Mouse (Mus musculus): ENCODE results near the gene Egln1. TPM values are rescaled to one million over a fixed set of nuclear protein-coding genes. Genes with fewer than 3 reads are reported as not detected.

The Egln1 gene
- polyA plus RNA-seq, 1 experiment from 2014 or later: 5.1 TPM

DNA sequence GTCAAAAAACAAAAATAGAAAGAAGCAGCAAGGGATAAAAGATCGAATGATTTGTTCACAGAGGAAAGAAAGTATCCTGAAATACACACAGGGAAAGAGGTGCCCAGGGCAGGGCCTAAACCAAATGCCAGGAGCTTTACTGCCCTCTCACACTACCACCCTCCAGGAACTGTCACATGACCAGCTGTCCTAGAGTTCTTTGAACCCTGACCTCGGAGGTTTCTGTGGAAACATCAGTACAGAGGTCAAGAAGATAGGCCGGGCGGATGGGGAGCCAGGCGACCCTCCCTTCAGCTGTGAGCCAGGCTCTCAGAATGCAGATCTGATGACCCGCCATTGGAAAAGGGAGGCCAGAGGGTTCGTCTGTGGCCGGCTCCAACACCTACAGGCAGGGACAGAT is 24.1 kb upstream of the Egln1 start:
- no peak overlapping the region for H3K4me3 ChIP-seq (ENCODE audit: low read depth, low read length)
- 53% methylated on average over 8 of the region's 8 CpGs for whole genome bisulfite sequencing (ENCODE audit: insufficient replicate concordance)
- H3K36me3 ChIP-seq (ENCODE audit: control insufficient read depth, insufficient read depth): no peaks in the 10 kb centered on the region
- no peak overlapping the region for H3K4me2 ChIP-seq (ENCODE audit: low read depth, low read length)
- no peak overlapping the region for H3K9ac ChIP-seq (ENCODE audit: low read depth, low read length)
- no peak for ATAC-seq (ENCODE audit: low read depth)
- no peak overlapping the region for H3K27ac ChIP-seq (ENCODE audit: low read length)
- H3K4me1 ChIP-seq (ENCODE audit: control insufficient read depth, low read depth, low read length): no peaks in the 10 kb centered on the region; the same call in 1 of the 2 replicates
- no peaks in the 10 kb centered on the region for H3K27me3 ChIP-seq (ENCODE audit: control insufficient read depth, insufficient read depth, low read depth, low read length)
- H3K9me3 ChIP-seq (replicated peaks; ENCODE audit: control insufficient read depth, low read length): no peaks in the 10 kb centered on the region

DNA sequence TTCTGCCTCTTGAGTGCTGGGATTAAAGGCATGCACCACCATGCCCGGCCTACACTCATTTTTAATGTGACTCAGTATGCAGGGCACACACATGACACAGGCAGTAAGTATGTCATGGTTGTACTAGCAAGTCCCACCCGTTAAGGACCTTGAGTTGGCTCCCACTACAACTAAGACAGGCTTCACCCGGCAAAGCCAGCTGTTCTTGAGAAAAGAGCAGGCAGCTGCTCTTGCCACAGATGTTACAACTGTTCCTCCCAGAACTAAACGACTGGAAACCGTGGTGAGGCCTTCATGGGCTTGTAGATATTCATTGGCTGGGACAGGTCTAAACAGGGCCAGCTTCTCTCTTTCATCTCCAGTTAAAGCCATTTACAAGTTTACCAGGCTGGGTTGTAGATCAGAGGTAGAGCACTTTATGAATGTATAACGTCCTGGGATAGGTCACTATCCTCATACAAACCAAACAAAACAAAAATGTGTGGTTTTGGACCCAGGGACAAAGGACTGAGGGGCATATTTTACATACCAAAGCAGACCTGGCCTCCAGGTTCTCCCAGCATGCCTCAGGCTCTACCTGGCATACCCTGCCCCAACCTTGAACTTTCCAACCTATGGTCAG is 21.3 kb upstream of the Egln1 start:
- Histone ChIP-seq H3K9me3 (replicated peaks; ENCODE audit: control insufficient read depth, low read length) (no peaks in the 10 kb centered on the region), H3K4me1 (ENCODE audit: control insufficient read depth, low read depth, low read length) (no peaks in the 10 kb centered on the region; the same call in 1 of the 2 replicates), H3K4me2 (ENCODE audit: low read depth, low read length) (no peak overlapping the region), H3K36me3 (ENCODE audit: control insufficient read depth, insufficient read depth) (no peaks in the 10 kb centered on the region), H3K9ac (ENCODE audit: low read depth, low read length) (no peak overlapping the region), H3K27ac (ENCODE audit: low read length) (no peak overlapping the region), H3K4me3 (ENCODE audit: low read depth, low read length) (no peak overlapping the region), H3K27me3 (ENCODE audit: control insufficient read depth, insufficient read depth, low read depth, low read length) (no peaks in the 10 kb centered on the region)
- WGBS (ENCODE audit: insufficient replicate concordance): 48% methylated on average over 6 of the region's 6 CpGs
- ATAC-seq (ENCODE audit: low read depth): no peak

DNA sequence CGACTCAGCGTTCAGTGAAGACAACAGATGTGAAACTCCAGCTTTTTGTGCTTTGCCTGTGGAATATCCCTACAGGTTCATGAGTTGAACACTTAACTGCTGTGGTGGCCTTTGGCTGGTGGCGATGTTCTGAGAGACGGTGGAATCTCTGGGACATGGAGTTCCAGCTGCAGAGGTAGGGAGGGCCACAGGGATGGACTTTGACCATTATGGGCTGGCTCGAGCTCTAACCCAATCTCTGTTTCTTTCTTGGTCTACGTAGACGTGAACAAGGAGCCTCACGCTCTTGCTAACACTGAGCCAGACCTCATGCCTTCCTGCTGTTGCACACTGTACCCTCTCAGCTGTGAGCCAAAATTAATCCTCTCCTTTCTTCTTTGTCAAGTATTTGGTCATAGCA is 15.8 kb upstream of the Egln1 start:
- ATAC-seq (ENCODE audit: low read depth): no peak
- H3K9ac ChIP-seq (ENCODE audit: low read depth, low read length): no peak overlapping the region
- no peaks in the 10 kb centered on the region for H3K9me3 ChIP-seq (replicated peaks; ENCODE audit: control insufficient read depth, low read length)
- no peaks in the 10 kb centered on the region; the same call in none of the 2 replicates for H3K4me1 ChIP-seq (ENCODE audit: control insufficient read depth, low read depth, low read length)
- no peaks in the 10 kb centered on the region for H3K36me3 ChIP-seq (ENCODE audit: control insufficient read depth, insufficient read depth)
- H3K4me2 ChIP-seq (ENCODE audit: low read depth, low read length): no peak overlapping the region
- 76% methylated on average over 8 of the region's 8 CpGs for WGBS (ENCODE audit: insufficient replicate concordance)
- H3K27ac ChIP-seq (ENCODE audit: low read length): no peak overlapping the region
- no peak overlapping the region for H3K4me3 ChIP-seq (ENCODE audit: low read depth, low read length)
- no peaks in the 10 kb centered on the region for H3K27me3 ChIP-seq (ENCODE audit: control insufficient read depth, insufficient read depth, low read depth, low read length)

DNA sequence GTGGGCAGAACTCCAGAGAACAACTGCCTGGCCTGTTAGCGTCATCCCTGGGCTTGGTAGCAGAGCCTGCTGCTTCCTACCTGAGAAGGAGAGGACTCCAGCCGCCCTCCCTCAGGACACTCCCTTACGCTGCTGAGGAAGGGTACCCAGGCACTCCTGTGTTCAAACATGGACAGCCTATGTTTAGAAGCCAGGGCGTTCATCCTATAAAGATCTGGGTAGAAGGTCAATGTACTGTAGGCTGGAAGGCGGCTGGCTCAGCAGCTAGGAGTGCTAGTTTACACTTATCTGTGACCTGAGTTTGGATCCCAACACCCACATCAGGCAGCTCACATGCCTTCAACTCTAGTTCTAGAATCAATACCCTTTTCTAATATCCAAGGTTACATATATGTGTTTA is 14.1 kb upstream of the Egln1 start:
- Histone ChIP-seq H3K4me2 (ENCODE audit: low read depth, low read length) (no peak overlapping the region), H3K4me1 (ENCODE audit: control insufficient read depth, low read depth, low read length) (no peaks in the 10 kb centered on the region; the same call in none of the 2 replicates), H3K27ac (ENCODE audit: low read length) (no peak overlapping the region), H3K9ac (ENCODE audit: low read depth, low read length) (no peak overlapping the region), H3K36me3 (ENCODE audit: control insufficient read depth, insufficient read depth) (no peaks in the 10 kb centered on the region), H3K9me3 (replicated peaks; ENCODE audit: control insufficient read depth, low read length) (no peaks in the 10 kb centered on the region), H3K4me3 (ENCODE audit: low read depth, low read length) (no peak overlapping the region), H3K27me3 (ENCODE audit: control insufficient read depth, insufficient read depth, low read depth, low read length) (no peaks in the 10 kb centered on the region)
- WGBS (ENCODE audit: insufficient replicate concordance): 66% methylated on average over 5 of the region's 5 CpGs
- ATAC-seq (ENCODE audit: low read depth): 0 out of 2 replicates have a peak, but pooled peaks have one; percentile 32

DNA sequence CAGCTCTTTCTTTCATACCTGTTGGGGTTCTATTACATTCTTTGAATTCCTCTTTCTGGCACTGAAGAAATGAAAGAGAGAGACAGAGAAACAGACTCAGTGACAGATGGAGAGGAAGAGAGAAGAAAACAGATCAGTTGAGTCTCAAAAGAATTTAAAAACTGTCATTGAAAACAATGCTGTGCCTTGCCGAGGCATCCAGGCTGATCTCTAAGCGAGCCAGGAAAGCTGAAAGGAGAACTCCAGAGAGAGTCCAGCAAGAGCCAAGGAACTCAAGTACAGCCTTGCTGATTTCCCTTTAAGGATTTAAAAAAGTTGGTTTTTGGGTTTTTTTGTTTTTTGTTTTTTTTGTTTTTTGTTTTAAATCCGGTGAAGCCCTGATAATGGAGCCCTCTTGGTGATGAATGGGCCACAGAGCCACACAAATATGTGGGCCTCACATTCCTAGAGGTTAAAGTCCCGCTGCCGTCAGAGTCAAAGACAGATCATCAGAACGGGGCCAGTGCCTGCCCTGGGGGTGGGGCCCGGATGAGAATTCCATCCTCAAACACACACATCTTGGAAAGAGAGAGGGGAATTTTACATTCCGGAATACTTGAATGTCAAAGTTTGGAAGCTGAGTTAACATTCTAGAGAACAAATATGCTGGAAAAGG is 11.2 kb upstream of the Egln1 start:
- no peaks in the 10 kb centered on the region for H3K36me3 ChIP-seq (ENCODE audit: control insufficient read depth, insufficient read depth)
- WGBS (ENCODE audit: insufficient replicate concordance): 44% methylated on average over 8 of the region's 8 CpGs
- H3K9me3 ChIP-seq (replicated peaks; ENCODE audit: control insufficient read depth, low read length): no peaks in the 10 kb centered on the region
- ATAC-seq (ENCODE audit: low read depth): no peak
- H3K4me3 ChIP-seq (ENCODE audit: low read depth, low read length): no peak overlapping the region
- no peak overlapping the region for H3K4me2 ChIP-seq (ENCODE audit: low read depth, low read length)
- no peak overlapping the region for H3K27ac ChIP-seq (ENCODE audit: low read length)
- no peaks in the 10 kb centered on the region; the same call in none of the 2 replicates for H3K4me1 ChIP-seq (ENCODE audit: control insufficient read depth, low read depth, low read length)
- H3K27me3 ChIP-seq (ENCODE audit: control insufficient read depth, insufficient read depth, low read depth, low read length): no peaks in the 10 kb centered on the region
- H3K9ac ChIP-seq (ENCODE audit: low read depth, low read length): no peak overlapping the region

DNA sequence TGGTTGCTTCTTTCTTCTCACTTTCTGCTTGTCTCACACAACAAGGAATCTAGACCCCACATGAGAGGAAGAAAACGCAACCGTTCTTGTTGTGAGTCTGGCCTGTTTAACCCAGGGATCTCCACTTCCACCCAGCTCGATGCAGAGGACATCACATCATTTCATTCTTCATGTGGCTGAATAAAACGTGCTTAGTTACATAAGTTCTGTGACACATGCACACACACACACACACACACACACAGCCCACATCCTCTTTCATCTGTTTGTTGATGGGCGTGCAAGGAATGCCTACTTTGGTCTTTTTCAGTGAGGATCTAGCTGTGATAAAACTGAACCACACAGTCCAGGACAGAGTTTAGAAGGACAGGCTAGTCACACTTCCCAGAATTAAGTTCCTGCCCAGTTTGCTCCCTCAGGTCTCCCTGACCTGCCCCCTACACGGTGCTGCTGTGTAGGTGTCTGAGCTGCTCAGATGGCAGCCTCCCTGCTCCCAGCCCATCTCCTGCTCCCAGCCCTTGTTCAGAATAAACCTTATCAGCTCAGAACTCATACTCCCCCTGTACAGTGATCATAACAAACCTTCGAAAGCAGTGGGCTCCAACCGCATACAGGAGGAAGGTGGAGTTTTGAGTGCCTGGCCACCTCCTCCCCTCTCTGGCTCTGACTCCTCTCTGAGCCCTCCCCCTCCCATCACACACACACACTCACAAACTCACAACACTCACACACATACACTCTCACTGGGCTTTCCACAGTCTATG is 10.5 kb upstream of the Egln1 start:
- Histone ChIP-seq H3K9ac (ENCODE audit: low read depth, low read length) (no peak overlapping the region), H3K27ac (ENCODE audit: low read length) (no peak overlapping the region), H3K36me3 (ENCODE audit: control insufficient read depth, insufficient read depth) (no peaks in the 10 kb centered on the region), H3K4me2 (ENCODE audit: low read depth, low read length) (no peak overlapping the region), H3K4me1 (ENCODE audit: control insufficient read depth, low read depth, low read length) (no peaks in the 10 kb centered on the region; the same call in none of the 2 replicates), H3K27me3 (ENCODE audit: control insufficient read depth, insufficient read depth, low read depth, low read length) (no peaks in the 10 kb centered on the region), H3K4me3 (ENCODE audit: low read depth, low read length) (no peak overlapping the region), H3K9me3 (replicated peaks; ENCODE audit: control insufficient read depth, low read length) (no peaks in the 10 kb centered on the region)
- no peak for ATAC-seq (ENCODE audit: low read depth)
- WGBS (ENCODE audit: insufficient replicate concordance): 27% methylated on average over 8 of the region's 8 CpGs

DNA sequence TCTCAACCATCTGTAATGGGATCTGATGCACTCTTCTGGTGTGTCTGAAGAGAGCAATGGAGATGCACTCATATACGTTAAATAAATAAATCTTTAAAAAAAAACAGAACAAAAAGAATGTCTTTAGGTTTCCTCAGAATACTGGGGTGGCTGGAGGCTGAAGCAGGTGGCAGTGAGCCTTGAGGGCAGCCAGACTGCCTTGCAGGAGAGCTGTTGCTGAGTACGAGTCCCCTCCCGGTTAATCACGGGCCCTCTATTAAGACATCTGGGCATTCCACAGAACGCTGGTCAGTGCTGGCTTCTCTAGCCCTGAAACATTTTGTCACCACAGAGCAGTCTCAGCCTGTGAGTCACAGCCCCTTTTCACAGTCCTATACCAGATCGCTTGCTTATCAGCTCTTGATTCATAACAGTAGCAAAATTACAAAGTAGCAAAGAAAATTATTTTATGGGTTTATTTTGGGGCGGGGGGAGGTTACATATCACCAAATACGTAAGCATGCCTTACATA is 5.5 kb upstream of the Egln1 start:
- no peak for ATAC-seq (ENCODE audit: low read depth)
- 75% methylated on average over 8 of the region's 8 CpGs for WGBS (ENCODE audit: insufficient replicate concordance)
- H3K9ac ChIP-seq (ENCODE audit: low read depth, low read length): no peak overlapping the region
- H3K36me3 ChIP-seq (ENCODE audit: control insufficient read depth, insufficient read depth): no peaks in the 10 kb centered on the region
- H3K27ac ChIP-seq (ENCODE audit: low read length): no peak overlapping the region
- no peaks in the 10 kb centered on the region for H3K9me3 ChIP-seq (replicated peaks; ENCODE audit: control insufficient read depth, low read length)
- no peaks in the 10 kb centered on the region for H3K27me3 ChIP-seq (ENCODE audit: control insufficient read depth, insufficient read depth, low read depth, low read length)
- no peak overlapping the region for H3K4me3 ChIP-seq (ENCODE audit: low read depth, low read length)
- no peak overlapping the region for H3K4me2 ChIP-seq (ENCODE audit: low read depth, low read length)
- H3K4me1 ChIP-seq (ENCODE audit: control insufficient read depth, low read depth, low read length): peaks cover 9% of the 10 kb centered on the region

DNA sequence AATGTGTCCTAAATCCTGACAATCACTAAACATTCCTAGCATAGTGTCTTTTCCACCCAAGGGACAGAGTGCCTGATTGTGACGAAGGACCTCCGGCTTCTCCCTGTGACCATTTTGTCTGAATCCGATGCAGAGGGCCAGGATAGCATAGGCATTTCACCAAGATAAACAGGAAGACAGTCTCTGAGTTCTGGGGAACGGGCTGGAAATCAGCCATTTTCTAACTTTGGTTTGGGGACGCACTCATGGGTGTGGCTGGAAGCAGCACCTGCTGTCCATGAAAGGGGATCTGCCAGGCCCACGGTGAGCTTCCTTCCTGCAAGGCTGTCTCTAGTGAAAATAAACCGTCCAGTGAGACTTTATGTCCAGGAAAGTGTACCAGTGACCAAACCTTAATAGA is 4.1 kb upstream of the Egln1 start:
- WGBS (ENCODE audit: insufficient replicate concordance): 59% methylated on average over 7 of the region's 7 CpGs
- Histone ChIP-seq H3K27me3 (ENCODE audit: control insufficient read depth, insufficient read depth, low read depth, low read length) (no peaks in the 10 kb centered on the region), H3K27ac (ENCODE audit: low read length) (no peak overlapping the region), H3K4me2 (ENCODE audit: low read depth, low read length) (no peak overlapping the region), H3K9ac (ENCODE audit: low read depth, low read length) (no peak overlapping the region), H3K4me1 (ENCODE audit: control insufficient read depth, low read depth, low read length) (peaks cover 9% of the 10 kb centered on the region), H3K36me3 (ENCODE audit: control insufficient read depth, insufficient read depth) (no peaks in the 10 kb centered on the region), H3K4me3 (ENCODE audit: low read depth, low read length) (no peak overlapping the region), H3K9me3 (replicated peaks; ENCODE audit: control insufficient read depth, low read length) (no peaks in the 10 kb centered on the region)
- ATAC-seq (ENCODE audit: low read depth): no peak

All from liver, embryonic 16.5 days (tissue).